Mouse (Mus musculus) embryo, embryonic 9.5 days (tissue): ENCODE data around the gene Mcoln1.
A peak's percentile ranks its signal among the peaks of the same experiment; 100 is the strongest.

Experiments
- DNase-seq: peaks from one replicate; pipeline ENCODE4 v3.0.0-alpha.2; 2017; ENCODE audit errors: extremely low spot score

The Mcoln1 gene

DNA sequence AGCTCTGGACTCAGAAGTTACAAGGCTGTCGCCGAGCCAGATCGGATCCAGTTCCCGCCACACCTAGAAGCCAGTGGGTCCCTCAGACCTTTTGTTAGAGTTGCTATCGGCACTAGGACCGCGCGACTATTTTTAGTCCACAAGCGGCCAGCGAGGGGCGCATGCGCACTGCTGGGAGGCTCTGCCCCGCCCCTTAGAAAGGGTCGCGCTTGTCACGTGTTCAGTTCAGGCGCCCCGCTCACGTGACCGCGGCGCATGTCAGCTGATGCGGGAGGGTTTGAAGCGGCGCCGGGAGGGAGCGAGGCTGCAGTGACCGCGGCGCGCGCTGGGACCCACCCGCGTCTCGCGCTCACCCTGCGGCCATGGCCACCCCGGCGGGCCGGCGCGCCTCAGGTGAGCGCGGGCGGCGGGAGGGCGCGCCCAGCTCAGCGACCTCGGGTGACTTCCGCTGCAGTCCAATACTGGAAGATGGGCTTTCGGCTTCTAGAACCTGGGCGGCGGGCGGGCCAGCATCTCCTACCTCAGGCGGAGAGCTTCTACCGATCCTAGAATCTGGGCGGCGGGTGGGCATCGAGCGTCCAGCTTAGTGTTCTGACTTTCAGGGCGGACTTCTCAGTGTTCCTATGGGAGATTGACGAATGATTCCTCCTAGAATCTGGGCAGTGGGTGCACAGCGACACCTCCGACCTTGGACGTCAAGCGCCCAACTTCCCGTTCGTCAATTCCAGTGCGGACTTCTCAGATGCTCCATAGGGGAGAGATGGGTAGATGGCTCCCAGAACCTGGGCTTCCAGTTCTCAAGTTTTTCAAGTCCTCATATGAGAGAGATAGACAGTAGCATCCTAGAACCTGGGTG is at the start of gene Mcoln1:
Mcoln1 (plus strand) TSS at position 223 of the 856 bp plus-strand sequence.
- DNase-seq: peak; percentile 97

GRCm38 (mm10) chr8:3450670-3451069 is 49.6 kb upstream of the Mcoln1 start:
- DNase-seq: peak; percentile 42

DNA sequence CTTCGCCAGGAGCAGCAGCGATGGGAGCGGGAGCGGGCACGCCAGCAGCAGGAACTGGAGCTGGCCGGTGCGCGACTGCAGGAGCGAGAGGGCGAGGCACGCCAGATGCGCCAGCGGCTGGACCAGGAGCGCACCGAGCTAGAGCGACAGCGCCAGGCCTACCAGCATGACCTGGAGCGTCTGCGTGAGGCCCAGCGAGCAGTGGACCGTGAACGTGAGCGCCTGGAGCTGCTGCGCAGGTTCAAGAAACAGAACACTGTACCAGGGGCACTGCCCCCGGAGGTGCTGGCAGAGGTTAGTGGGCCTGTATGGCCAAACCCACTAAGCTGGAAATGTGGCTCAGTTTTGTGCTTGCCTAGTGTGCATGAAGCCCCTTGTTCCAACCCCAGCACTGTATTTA is 48.3 kb upstream of the Mcoln1 start:
- no peak for DNase-seq

DNA sequence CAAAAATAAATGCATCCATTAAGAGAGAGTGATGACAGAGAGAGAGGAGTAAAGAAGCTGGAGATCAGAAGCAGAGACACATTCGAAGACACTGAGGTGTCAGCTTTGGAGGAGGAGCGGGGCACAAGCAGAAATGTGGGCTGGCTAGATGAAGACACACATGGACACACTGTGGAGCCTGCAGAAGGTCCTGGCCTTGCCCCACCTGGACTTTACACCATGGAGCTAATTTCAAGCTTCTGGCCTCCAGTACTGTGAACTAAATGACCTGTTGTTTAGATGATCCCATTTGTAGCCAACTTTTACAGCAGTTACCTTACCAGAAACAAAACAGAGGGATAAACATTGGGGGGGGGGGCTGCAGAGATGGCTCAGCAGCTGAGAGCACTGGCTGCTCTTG is 37.0 kb upstream of the Mcoln1 start:
- DNase-seq: no peak

GRCm38 (mm10) chr8:3464309-3464708 is 35.9 kb upstream of the Mcoln1 start:
- DNase-seq: peak; percentile 43

GRCm38 (mm10) chr8:3467006-3467885 is 33.0 kb upstream of the Mcoln1 start, which contains the start of gene Pex11g:
Gene Pex11g (minus strand): TSS chr8:3467680.
- DNase-seq: peak; percentile 98

GRCm38 (mm10) chr8:3467886-3468545 is 32.2 kb upstream of the Mcoln1 start:
- peak; percentile 37 for DNase-seq

GRCm38 (mm10) chr8:3468838-3469237 is 31.4 kb upstream of the Mcoln1 start:
- DNase-seq: no peak

GRCm38 (mm10) chr8:3470562-3470961 is 29.7 kb upstream of the Mcoln1 start, which contains the start of gene Tex45:
Gene Tex45 (plus strand): TSS chr8:3470862.
- DNase-seq: no peak

- DNase-seq: no peak
Measured at GRCm38 (mm10) chr8:3475715-3476429, 24.4 kb upstream of the Mcoln1 start.

DNA sequence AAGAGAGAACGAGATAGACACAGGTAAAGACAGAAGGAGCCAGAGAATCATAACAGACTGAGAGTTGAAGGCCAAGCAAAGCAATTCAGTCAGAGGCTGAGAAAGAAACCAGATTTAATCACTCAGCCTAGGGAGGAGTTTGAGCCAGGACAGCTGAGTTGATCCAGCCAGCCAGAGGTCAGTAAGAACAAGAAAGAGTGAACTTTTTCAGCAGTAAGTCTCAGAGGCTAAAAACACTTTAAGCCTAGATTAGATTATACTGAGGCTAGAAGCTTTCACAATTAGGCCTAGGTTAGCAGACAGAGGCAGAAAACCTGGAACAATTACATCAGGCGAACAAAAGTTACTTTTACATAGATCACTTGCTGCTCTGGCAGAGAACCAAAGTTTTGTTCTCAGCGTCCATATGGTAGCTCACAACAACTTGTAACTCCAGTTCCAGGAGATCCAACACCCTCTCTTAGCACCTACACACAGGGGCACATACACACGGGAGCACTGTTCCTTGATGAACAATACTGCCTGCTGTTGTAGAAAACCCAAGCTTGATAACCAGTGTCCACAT is 20.0 kb upstream of the Mcoln1 start:
- DNase-seq: no peak

- DNase-seq: no peak
Measured at GRCm38 (mm10) chr8:3481605-3482004, 18.7 kb upstream of the Mcoln1 start.

- no peak for DNase-seq
Measured at GRCm38 (mm10) chr8:3482240-3482740, 18.0 kb upstream of the Mcoln1 start.

DNA sequence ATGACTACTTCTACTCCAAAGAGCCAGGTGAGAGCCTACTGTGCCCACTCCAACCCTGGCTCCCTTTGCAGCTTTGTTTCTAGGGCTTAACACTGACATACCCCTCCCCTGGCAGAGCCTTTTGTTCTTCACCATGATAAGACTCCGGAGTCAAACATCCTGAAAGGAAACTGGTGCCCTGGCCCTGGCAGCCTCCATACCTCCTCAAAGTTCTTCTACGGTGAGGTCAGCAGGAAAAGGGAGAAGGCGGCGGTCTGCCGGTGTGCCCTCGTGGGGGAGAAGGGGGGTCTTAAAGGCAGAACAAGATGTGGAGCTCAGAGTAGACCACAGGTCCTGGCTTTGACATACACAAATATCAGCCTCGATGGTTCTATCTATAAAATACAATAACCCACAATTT is 16.7 kb upstream of the Mcoln1 start:
- DNase-seq: no peak

- no peak for DNase-seq
Measured at GRCm38 (mm10) chr8:3485192-3485591, 15.1 kb upstream of the Mcoln1 start.

DNA sequence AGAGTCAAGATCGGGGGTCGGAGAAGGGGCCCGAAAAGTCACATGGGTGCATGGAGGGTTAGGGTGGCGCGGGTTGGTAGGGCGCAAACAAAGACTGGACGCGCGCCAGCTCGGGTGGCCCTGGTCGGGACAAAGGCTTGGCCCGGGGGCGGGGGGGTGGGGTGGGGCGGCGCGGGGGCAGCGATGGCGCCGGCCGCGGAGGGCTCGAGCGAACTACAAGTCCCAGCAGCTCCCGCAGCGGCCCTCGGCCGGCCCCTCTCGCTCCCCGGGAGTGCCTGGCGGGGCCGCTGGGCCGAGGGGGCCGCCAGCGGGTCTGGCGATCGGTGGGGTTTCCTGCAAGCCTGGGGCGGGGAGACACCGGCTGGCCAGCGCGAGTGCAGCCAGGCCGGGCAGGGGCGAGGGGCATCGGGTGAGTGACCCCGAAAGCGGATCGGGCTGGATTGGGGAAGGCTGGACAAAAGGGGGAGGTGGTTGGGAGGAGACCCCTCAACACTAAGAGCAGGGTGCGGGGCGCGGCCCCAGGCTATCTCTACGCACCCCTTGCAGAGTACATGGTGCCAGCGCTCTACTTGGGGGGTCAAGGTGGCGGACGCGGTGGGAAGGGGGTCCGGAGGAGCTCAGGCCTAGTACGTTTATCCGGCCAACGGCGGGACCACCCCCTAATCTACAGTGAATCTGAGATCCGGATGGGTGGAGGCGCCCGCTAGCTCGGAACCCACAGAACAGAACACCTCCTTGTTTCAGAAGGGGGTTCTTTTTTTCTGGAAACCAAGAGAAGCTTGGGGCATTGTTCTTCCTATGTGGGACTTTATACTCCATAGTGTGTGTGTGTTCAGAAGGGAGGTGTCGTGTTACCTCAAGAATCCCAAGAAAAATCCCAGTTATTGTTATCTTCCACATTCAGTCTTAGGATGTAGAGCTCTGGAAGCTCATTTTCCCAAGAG is 7.1 kb upstream of the Mcoln1 start, which contains the start of gene Zfp358:
Zfp358 (plus strand) TSS at position 238 of the 944 bp plus-strand sequence.
- DNase-seq: peak; percentile 92

- DNase-seq: peak; percentile 33
Measured at GRCm38 (mm10) chr8:3493845-3494208, 6.4 kb upstream of the Mcoln1 start.

DNA sequence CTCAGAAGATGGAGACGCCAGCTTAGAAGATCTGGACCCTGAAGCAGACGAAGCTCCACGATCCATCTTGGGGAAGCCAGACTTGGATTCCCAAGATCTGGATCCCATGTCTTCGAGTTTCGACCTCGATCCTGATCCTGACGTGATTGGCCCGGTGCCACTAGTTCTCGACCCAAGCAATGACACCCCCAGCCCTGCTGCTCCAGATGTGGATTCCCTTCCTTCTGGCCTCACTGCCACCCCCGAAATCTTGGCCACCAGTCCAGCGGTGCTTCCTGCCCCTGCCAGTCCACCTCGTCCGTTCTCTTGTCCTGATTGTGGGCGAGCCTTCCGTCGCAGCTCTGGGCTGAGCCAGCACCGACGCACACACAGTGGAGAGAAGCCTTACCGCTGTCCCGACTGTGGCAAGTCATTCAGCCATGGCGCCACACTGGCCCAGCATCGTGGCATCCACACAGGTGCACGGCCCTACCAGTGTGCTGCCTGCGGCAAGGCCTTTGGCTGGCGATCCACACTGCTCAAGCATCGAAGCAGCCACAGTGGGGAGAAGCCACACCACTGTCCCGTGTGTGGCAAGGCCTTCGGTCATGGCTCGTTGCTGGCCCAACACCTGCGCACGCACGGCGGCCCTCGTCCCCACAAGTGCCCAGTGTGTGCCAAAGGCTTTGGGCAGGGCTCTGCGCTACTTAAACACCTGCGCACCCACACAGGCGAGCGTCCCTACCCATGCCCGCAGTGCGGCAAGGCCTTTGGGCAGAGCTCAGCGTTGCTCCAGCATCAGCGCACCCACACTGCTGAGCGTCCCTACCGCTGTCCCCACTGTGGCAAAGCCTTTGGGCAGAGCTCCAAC is 4.5 kb upstream of the Mcoln1 start:
- no peak for DNase-seq

GRCm38 (mm10) chr8:3496428-3496748 is 3.9 kb upstream of the Mcoln1 start:
- no peak for DNase-seq
